Mouse (Mus musculus): ENCODE results near the gene Slc31a2. TPM values are rescaled to one million over a fixed set of nuclear protein-coding genes. Genes with fewer than 3 reads are reported as not detected.

Slc31a2 gene
- polyA plus RNA-seq, 2 experiments = 2.9 to 4.1 TPM

DNA sequence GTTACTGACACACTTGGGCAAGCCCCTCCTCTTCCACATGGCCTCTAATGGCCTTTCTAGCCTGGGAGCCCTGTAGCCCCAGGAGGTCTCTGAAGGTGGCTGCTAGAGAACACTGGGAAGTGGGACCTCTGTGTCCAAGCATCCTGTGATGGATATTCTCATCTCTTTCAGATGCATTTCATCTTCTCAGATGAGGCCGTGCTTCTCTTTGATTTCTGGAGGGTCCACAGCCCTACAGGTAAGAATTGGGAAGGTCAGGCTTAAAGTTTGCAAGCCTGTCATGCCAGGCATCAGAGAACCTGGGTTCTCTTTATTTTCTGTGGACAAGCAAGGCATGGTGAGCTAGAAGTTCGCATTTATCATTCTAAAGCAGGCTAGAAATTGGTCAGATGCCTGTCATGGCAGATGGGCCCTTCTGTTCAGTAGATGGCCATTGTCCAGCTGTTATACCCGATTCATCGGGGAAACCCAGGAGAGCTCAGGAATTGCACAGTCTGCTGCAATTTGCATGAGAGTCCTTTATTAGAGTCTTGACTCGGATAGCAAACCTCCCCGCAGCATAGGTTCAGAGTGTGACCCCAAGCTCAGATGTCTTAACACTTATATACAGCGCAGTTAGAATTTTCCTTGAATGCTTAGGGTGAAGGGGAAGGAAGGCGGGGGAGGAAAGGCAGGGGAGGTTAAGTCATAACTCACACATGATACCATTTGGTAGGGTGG is 30.3 kb downstream of the Slc31a2 start:
- H3K4me3 ChIP-seq (ENCODE audit: insufficient read depth in 1 of 2, low read depth in 2 of 2, low read length in 2 of 2) = no peak overlapping the region
- TF ChIP-seq CTCF (IDR thresholded peaks at IDR 0.05; ENCODE audit: low read depth) = no peak
- DNase-seq (ENCODE audit: low read depth in 3 of 3, low spot score in 3 of 3) (no peak), ATAC-seq (ENCODE audit: insufficient read depth) (no peak)
- H3K27ac ChIP-seq = no peak overlapping the region
- no peak overlapping the region for H3K4me2 ChIP-seq (ENCODE audit: low read depth)
- WGBS (ENCODE audit: insufficient replicate concordance) = 72% methylated on average over 8 of the region's 8 CpGs
- H3K9ac ChIP-seq (replicated peaks) = no peak overlapping the region
- no peaks in the 10 kb centered on the region for H3K4me1 ChIP-seq (replicated peaks; ENCODE audit: control insufficient read depth in 2 of 2, insufficient read depth in 2 of 2, low read length in 1 of 2)
- H3K27me3 ChIP-seq (ENCODE audit: control insufficient read depth, insufficient read depth, low read length) = no peaks in the 10 kb centered on the region
- no peaks in the 10 kb centered on the region; the same call in 1 of the 2 replicates for H3K36me3 ChIP-seq (replicated peaks; ENCODE audit: control insufficient read depth, insufficient read depth, low read depth)
- no peaks in the 10 kb centered on the region for H3K9me3 ChIP-seq (ENCODE audit: control insufficient read depth, low read length)

DNA sequence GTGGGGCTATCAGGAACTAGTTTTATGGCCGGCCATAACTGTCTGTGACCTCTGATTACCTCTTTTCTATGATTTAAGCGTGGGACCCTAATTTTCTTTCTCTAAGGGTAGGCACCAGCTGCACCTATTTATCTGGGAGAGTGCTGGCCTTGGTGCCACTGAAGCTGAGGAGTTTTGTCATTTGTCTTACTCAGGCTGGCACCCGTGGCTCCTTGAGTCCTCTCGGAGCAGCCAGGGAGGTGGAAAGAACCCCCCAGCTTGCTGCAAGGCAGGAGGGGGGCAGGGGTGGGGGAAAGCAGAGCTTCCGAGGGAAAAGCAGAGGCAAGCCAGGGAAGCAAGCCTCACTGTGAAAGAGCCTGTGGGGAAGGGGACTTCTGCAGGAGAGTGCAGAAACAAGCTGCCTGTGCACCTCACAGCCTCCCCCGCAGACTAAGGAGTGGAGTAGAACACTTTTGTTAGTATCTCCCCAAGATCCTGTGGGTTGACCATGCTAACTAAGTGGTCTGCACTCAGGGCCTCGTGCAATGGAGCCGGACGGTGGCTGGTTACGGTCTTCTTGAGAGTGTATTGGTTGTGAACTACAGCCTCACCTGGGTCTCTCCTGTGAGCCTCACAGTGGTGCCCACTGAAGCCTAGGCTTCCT is 31.0 kb downstream of the Slc31a2 start:
- H3K36me3 ChIP-seq (replicated peaks; ENCODE audit: control insufficient read depth, insufficient read depth, low read depth) = no peaks in the 10 kb centered on the region; the same call in 1 of the 2 replicates
- no peak overlapping the region for H3K9ac ChIP-seq (replicated peaks)
- no peak overlapping the region for H3K4me3 ChIP-seq (ENCODE audit: insufficient read depth in 1 of 2, low read depth in 2 of 2, low read length in 2 of 2)
- ATAC-seq (ENCODE audit: insufficient read depth) = no peak
- 73% methylated on average over 10 of the region's 10 CpGs for WGBS (ENCODE audit: insufficient replicate concordance)
- H3K27ac ChIP-seq = no peak overlapping the region
- H3K4me1 ChIP-seq (replicated peaks; ENCODE audit: control insufficient read depth in 2 of 2, insufficient read depth in 2 of 2, low read length in 1 of 2) = no peaks in the 10 kb centered on the region
- no peaks in the 10 kb centered on the region for H3K9me3 ChIP-seq (ENCODE audit: control insufficient read depth, low read length)
- TF ChIP-seq CTCF (IDR thresholded peaks at IDR 0.05; ENCODE audit: low read depth) = no peak
- TF ChIP-seq EP300 (IDR thresholded peaks at IDR 0.05; ENCODE audit: low read depth) = no peak
- DNase-seq (ENCODE audit: low read depth in 3 of 3, low spot score in 3 of 3) = no peak
- no peak overlapping the region for H3K4me2 ChIP-seq (ENCODE audit: low read depth)
- no peaks in the 10 kb centered on the region for H3K27me3 ChIP-seq (ENCODE audit: control insufficient read depth, insufficient read depth, low read length)

DNA sequence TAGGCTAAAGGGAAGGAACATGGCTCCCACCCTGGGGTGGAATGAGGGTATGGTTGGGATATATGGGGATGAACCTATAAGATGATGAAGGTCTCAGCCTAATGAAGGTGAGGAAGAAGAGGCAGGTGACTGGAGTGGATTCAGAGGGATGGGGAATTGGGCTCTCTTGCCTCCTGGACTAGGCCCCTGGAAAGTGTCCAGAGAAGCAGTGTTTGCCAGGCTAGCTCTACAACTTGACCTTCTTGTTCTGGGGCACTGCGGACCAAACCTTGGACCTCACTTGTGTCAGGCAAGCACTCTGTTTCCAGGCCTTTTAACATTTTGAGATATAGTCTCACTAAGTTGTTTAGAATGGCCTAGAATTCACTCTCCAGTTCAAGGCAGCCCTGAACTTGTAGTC is 32.4 kb downstream of the Slc31a2 start:
- Histone ChIP-seq H3K27me3 (ENCODE audit: control insufficient read depth, insufficient read depth, low read length) (no peaks in the 10 kb centered on the region), H3K36me3 (replicated peaks; ENCODE audit: control insufficient read depth, insufficient read depth, low read depth) (no peaks in the 10 kb centered on the region; the same call in 1 of the 2 replicates), H3K9ac (replicated peaks) (no peak overlapping the region), H3K9me3 (ENCODE audit: control insufficient read depth, low read length) (no peaks in the 10 kb centered on the region), H3K27ac (no peak overlapping the region), H3K4me1 (replicated peaks; ENCODE audit: control insufficient read depth in 2 of 2, insufficient read depth in 2 of 2, low read length in 1 of 2) (no peaks in the 10 kb centered on the region), H3K4me2 (ENCODE audit: low read depth) (no peak overlapping the region), H3K4me3 (ENCODE audit: insufficient read depth in 1 of 2, low read depth in 2 of 2, low read length in 2 of 2) (no peak overlapping the region)
- DNase-seq (ENCODE audit: low read depth in 3 of 3, low spot score in 3 of 3) = no peak
- TF ChIP-seq CTCF (IDR thresholded peaks at IDR 0.05; ENCODE audit: low read depth) (no peak), EP300 (IDR thresholded peaks at IDR 0.05; ENCODE audit: low read depth) (no peak)
- no peak for ATAC-seq (ENCODE audit: insufficient read depth)
- WGBS (ENCODE audit: insufficient replicate concordance) = 74% methylated on average over 1 of the region's 1 CpGs

- Histone ChIP-seq H3K9me3 (ENCODE audit: control insufficient read depth, low read length) (no peaks in the 10 kb centered on the region), H3K27ac (no peak overlapping the region), H3K4me1 (replicated peaks; ENCODE audit: control insufficient read depth in 2 of 2, insufficient read depth in 2 of 2, low read length in 1 of 2) (no peaks in the 10 kb centered on the region), H3K27me3 (ENCODE audit: control insufficient read depth, insufficient read depth, low read length) (no peaks in the 10 kb centered on the region), H3K4me2 (ENCODE audit: low read depth) (no peak overlapping the region), H3K9ac (replicated peaks) (no peak overlapping the region), H3K36me3 (replicated peaks; ENCODE audit: control insufficient read depth, insufficient read depth, low read depth) (peaks cover 11% of the 10 kb centered on the region), H3K4me3 (ENCODE audit: insufficient read depth in 1 of 2, low read depth in 2 of 2, low read length in 2 of 2) (no peak overlapping the region)
- no peak for DNase-seq (ENCODE audit: low read depth in 3 of 3, low spot score in 3 of 3)
- TF ChIP-seq EP300 (IDR thresholded peaks at IDR 0.05; ENCODE audit: low read depth) = no peak
- TF ChIP-seq CTCF (IDR thresholded peaks at IDR 0.05; ENCODE audit: low read depth) = no peak
- WGBS (ENCODE audit: insufficient replicate concordance) = 41% methylated on average over 3 of the region's 3 CpGs
- ATAC-seq (ENCODE audit: insufficient read depth) = no peak
Measured at GRCm38 (mm10) chr4:62297280-62298130, 35.1 kb downstream of the Slc31a2 start.

- H3K27me3 ChIP-seq (ENCODE audit: control insufficient read depth, insufficient read depth, low read length) = no peaks in the 10 kb centered on the region
- H3K27ac ChIP-seq = no peak overlapping the region
- no peaks in the 10 kb centered on the region for H3K9me3 ChIP-seq (ENCODE audit: control insufficient read depth, low read length)
- peaks cover 19% of the 10 kb centered on the region for H3K36me3 ChIP-seq (replicated peaks; ENCODE audit: control insufficient read depth, insufficient read depth, low read depth)
- H3K9ac ChIP-seq (replicated peaks) = no peak overlapping the region
- H3K4me1 ChIP-seq (replicated peaks; ENCODE audit: control insufficient read depth in 2 of 2, insufficient read depth in 2 of 2, low read length in 1 of 2) = no peaks in the 10 kb centered on the region
- no peak overlapping the region for H3K4me3 ChIP-seq (ENCODE audit: insufficient read depth in 1 of 2, low read depth in 2 of 2, low read length in 2 of 2)
- ATAC-seq (ENCODE audit: insufficient read depth) = no peak
- no peak overlapping the region for H3K4me2 ChIP-seq (ENCODE audit: low read depth)
- no peak for DNase-seq (ENCODE audit: low read depth in 3 of 3, low spot score in 3 of 3)
- WGBS (ENCODE audit: insufficient replicate concordance) = 76% methylated on average over 2 of the region's 2 CpGs
- TF ChIP-seq CTCF (IDR thresholded peaks at IDR 0.05; ENCODE audit: low read depth) (no peak), EP300 (IDR thresholded peaks at IDR 0.05; ENCODE audit: low read depth) (no peak)
Measured at GRCm38 (mm10) chr4:62300001-62300400, 37.6 kb downstream of the Slc31a2 start.
